Mouse (Mus musculus) right cerebral cortex, postnatal 14 days (tissue): Measurements from ENCODE around the gene Heatr6.

Experiments used
- DNase-seq: peaks from one replicate; pipeline ENCODE4 v3.0.0; 2022

The Heatr6 gene

DNA sequence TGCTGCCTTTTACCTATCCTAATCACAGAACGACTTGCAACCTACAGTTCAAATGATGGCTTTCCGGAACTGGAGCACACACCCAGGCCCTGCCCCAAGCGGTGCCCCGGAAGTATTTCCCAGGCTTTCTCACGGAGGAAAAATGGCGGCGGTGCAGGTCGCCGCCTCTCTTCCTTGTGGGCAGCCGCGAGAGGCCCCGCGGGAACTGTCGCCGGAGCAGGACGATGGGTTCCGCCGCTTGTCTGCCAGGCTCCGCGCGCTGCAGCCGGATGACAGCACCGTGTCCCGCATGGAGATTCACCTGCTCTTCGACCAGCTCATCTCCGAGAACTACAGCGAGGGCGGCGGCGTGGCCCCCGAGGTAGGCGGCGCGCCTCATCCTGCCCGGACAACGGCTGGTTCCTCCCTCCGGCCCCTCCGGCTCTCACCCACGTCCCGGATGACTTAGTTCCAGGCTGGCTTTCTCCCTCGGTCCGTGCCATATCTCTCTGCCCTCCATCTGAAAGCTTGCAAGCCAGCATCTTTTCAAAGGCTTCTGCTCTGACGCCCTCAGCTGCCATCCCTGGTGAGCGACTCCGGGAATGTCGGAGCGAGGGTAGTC, at the start of gene Heatr6:
Gene Heatr6, plus strand, starts transcription at position 116 of the 601 bp plus-strand sequence.
- DNase-seq = peak; percentile 93

DNA sequence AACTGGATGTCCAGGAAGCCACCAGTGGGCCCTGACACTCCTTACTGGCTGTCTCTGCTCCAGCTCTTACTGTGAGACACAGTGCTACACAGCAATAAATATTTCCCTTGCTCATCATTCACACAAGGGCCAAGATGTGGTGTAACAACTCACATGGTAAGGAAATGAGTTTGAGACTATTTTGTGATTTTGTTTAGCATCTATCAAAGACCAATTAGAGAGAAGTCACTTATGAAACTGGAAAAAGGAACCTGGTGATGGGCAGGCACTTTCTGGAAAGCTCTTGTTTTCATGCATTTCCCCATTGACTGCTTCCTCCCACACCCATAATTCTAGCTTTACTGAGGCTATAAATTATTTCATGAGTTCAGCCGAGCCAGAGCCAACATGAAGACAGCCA, 49.8 kb upstream of the Heatr6 start, which contains the start of gene Wfdc17:
Gene Wfdc17, plus strand, starts transcription at position 287 of the 400 bp plus-strand sequence.
- no peak for DNase-seq

DNA sequence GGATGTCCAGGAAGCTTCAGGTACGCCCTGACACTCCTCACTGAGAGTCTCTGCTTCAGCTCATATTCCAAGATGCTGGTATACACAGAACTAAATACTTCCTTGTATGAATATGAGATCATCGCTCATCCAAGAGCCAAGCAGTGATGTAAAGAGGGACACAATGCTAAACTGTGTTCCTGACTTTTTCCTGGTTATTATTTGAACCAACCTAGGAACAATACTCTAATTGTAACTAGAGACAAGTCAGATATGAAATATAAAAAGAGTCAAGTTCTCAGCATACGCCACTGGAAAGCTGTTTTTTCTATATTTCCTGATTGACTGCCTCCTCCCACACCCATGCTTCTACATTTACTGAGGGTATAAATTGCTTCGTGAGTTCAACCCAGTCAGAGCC, 44.8 kb upstream of the Heatr6 start, which contains the start of gene Wfdc18:
Gene Wfdc18, plus strand, starts transcription at position 301 of the 400 bp plus-strand sequence.
- no peak for DNase-seq

DNA sequence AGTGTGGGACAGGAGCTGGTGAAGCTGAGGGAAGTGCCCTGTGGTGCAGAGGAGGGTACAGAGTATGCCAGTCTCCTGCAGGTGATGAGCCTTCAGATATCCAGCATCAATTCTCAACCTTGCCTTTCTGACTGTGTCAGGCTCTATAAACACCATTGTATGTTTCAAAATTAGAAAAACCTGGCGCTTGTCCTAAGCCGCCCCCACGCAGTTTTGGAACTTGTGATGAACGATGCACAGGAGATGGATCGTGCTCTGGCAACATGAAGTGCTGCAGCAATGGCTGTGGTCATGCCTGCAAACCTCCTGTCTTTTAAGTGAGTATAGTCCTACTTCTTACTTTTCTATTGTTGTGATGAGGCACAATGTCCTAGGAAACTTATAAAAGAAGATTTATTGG, 43.8 kb upstream of the Heatr6 start:
- peak; percentile 8 for DNase-seq

DNA sequence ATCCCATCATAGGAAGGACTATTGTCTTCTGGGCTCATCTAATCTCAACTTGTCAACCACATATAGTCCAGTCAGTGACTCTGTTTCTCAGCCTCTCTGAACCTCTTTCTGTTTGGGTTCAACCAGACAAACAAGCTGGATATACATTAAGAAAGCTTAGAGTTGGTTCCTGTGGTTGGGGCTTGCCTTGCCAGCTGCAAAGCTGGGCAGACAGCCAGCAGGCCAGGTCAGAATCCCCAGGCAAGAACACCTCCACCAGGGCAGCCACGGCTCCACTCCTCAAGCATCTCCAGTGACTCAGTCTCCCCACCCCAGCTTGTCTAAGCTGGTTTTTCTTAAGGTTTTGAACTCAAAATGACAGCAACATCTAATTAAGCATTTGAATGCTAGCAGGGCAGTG, 40.8 kb upstream of the Heatr6 start:
- no peak for DNase-seq

DNA sequence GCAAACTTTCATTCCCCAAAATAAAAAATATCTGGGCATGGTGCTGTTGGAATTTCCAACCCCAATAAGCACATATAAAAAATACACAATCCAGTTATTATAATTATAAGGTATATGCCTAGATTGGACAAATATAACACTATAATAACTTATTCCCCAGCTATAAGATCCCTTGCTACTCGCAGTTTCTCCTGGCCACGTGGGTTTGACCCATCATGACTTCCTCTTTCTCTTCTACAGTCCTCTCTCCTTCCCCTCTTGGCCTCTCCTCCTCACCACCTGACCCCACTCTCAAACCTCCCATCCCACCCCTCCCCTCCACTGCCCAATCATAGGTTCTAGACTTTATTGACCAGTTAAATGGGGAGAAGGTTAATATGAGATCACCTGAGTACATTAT, 39.6 kb upstream of the Heatr6 start:
- no peak for DNase-seq

DNA sequence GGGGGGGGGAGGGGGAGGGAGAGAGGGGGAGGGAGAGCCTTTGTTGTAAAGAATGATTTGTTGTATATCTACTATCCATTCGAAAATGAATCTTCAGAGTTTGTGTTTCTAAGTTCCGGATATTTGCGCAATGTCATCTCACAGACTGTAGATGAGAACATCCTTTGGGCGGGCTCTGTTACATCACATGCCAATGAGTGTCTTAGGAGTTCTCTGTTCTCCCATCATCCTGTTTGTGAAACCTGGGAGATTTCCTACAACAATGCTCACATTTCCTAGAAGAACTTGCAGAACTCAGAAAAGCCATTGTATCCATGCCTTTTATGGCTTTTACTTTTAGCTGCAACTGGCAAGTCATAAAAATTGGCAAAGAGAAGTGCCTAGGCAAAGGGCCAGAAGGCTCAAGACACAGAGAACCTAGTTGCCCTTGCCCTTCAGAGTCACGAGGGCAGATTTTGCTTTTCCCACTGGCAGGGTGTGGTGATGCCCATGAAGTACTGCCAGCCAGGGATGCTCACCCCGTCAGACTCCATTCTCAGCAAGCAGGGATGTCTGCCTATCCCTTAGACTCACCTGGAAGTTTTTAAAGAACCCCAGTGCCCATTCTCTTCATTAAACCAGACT, 36.3 kb upstream of the Heatr6 start:
- no peak for DNase-seq

DNA sequence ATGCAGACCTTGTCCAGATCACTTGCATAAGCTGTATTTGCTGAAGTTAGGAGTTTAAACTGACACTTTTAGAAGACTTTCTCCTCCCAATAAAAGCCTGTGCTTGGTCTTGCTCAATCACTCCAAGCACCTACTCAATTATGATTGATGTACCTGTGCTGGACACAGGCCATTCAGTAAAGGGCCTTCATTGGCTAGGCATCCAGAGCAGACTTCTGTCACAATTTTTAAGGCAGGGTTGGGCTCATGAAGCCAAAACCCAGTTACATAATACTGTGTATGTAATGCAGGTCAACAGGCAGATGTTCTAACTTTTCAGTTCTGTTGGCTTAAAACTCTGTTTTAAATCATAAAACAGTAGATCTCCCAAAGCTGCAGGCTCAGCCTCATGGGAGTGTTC, 32.7 kb upstream of the Heatr6 start:
- no peak for DNase-seq

DNA sequence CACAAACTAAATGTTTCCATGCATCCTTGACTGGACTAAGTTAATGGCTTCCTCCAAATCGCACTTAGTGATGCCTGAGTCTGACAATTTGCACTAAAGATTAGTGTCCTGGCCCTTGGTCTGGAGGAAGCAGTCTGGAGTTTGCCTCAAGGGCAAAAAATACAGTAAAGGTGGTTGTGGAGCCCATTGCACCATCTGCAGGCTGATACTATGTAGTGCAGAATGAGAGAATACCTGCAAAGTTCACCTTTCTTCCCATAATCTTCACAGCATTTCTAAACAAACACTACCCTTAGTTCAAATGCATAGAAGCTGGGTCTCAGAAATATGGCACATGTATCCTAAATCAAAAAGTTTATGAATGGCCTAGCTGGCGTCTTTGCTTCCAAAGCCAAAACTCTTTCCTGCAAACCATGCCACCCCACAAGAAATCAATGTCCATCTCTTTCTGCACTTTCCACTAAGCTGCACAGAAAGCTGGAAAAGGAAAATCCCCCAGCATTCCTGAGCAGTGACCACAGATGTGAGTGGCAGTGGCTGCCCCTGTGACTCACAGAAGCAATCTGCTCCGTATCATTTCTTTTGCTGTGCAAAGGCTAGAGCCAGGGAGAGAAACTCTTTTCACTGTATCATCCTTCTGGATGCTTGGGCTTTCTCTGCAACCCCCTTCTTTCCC, 24.6 kb upstream of the Heatr6 start:
- DNase-seq = no peak

DNA sequence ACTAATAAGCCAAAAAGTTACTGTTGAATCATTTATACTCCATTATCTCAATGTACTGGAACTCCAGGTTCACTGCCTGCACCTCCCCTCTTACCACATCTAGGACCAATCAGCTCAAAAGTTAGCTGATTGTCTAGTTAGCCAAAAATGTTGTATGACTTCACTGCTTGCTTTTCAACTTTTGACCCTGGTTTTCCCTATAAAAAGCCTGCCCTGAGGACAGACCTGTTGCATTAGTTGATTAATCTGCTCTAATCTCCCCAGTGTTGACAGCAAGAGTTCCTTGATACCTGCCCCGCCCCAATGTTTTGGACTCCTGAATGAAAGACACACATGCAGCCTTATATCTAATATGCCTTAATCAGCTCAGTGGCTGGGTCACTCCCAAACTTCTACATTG, 22.4 kb upstream of the Heatr6 start:
- no peak for DNase-seq

DNA sequence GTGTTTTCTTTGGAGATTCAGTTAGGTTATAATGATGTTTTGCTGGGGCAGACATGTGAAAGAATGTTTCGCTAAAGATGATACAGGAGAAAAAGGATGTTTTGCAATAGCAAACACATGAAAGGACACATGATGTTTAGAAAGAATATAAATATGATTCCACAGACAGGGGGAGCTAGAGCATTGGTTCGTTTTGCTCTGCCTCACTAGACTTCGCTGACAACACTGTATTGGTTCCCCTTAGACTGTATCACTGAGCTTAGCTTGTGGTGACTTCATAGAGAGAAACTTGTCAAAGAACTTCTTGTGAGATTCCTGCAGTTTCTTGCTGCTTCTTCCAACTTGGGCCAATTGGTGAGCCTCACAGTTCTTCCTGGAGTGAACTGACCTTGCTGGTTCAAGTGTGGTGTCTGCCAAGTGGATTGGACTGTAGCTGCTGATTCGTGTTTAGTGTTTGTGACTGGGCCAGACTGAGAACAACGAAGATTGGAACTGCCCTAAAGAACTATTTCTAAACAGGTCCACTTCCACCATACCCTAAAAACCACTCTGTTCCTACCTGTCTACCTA, 20.3 kb upstream of the Heatr6 start:
- no peak for DNase-seq

DNA sequence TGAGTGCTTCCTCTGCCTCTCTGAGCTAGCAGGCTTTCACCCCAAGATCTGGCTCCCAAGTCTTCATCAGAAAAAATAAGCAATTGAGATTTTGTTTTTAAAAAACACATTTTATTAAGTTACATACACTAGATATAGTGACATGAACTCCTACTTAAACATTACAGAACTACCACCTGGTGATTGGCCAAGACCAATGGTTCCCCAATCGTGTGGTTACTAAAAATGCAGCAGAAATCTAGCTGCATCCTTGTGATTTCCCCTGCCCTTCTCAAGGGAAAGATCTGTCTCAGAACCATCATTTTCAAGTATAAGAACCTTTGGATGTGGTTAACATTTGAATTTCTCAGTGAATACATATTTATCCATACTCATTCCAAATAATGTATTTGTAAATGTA, 19.3 kb upstream of the Heatr6 start:
- DNase-seq = no peak

DNA sequence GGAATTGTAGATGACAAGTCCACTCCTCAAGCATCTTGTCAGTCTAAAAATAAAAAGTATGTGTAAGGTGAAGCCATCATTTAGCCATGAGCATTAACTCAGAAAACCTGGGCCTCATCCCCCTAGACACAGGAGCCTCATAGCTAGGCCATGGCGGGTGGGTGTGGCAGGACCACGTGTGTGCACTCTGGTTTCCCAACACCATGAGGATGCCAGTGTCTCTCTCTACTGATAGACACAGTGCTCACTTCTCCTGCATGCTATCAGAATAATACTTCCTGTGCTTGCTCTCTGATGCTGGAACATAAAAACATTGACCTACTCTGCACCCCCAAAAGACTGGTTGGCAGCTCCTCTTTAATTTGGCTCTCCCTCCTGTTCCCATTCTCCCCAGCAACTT, 17.6 kb upstream of the Heatr6 start:
- DNase-seq = no peak

DNA sequence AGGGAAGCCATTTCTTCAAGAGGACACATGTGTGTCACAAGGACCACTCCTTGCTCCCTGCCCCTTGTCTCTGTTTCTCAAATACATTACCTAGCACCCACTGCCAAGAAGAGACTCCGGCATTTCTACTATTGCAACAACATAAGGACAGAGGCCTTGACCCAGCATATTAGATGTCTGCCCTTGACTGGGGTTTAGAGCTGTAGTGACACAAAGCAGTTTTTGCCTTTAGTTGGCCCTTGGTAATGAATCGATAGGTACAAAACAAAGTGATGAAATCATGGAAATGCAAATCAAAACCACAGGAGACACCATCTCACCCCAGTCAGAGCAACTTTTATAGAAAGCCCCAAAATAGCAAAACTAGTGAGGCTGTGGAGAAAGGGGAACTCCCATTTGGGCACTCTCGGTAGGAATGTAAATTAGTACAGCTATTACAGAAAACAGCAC, 16.4 kb upstream of the Heatr6 start:
- no peak for DNase-seq

DNA sequence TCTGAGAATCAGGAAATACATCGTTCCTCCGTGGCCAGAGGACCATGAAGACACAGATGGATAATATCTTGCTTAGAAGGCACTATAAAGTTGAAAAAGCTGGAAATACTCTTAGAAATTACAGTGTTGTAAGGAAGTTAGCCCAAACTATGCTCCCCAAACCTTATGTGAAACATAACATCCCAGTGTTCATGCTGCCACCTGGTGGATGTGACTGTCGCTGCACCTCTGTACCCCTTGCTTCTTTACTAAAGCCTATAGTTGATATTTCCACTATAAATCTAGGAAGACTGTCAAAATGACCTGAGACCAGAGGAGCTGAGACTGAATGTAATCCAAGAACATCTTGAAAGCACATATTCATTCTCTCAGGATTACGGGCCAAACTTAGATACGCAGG, 14.3 kb upstream of the Heatr6 start:
- DNase-seq = peak; percentile 84

DNA sequence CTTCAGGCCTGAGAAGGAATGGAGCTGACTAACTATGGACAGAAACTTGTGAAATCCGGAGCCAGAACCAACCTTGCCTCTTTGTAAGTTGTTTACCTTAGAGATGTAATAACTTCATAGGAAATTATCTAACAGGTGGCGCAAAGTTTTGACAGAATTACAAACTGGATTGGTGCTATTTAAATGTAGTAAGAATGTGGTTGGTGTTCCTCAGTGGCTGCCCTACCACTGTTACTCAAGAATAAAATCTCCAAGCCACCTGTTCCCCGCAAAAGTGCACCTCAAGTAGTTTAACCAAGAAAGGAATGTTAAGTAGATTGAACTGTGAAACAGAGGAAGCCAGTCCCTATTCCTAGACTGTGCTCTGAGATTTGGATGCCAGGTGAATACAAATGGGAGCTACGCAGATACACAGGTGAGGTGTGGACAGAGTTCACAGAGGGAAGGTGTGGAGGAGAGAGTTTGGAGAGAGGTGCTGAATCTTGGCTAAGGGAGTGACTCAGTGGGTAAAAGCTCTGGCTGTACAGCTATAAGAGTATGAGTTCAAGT, 13.0 kb upstream of the Heatr6 start:
- DNase-seq = no peak

DNA sequence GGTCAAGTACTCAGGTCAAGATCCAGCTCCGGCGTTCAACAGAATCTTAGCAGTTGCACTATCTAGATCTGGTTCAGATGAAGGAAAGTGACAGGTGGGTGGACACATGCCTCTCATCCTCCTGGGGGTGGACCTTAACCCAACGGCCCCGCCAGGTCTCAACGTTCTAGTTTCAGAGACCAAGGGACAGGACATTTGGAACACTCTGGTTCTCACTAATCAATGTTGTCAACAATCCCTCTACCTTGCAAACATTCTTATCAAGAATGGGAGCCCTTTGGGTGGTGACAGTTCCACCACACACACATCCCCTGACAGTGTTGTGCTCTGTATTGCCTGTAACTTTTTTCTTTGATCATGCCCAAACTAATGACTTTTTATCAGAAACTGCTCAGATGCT, 11.7 kb upstream of the Heatr6 start:
- DNase-seq = no peak

DNA sequence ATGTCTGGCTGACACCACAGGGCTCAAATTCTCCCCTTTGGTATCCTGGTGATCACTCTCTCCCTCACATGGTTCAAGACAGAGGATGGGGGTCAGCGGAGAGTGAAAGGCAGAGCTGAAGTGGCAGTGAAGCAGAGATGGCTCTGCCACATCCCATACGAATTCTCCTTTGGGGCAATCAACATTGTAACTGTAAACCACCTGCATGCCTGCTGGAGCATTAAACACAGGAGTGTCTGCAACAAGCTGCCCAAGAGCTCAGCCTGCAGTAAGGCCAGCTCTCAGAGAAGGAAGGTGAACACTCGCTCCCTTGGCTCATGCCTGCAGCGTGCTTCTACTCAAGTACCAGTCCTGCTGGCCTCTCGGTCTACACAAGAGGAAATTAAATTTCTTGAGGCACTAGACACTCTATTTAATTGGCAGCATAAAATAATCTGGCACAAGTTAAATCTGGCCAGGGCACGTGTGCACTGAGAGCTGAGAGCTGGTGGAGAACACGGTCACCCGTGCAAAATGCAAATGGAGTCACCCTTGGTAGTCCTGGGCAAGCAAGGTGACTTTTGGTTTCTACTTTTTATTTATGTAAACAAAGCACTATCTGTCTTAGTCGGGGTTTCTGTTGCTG, 10.7 kb upstream of the Heatr6 start:
- DNase-seq = no peak

DNA sequence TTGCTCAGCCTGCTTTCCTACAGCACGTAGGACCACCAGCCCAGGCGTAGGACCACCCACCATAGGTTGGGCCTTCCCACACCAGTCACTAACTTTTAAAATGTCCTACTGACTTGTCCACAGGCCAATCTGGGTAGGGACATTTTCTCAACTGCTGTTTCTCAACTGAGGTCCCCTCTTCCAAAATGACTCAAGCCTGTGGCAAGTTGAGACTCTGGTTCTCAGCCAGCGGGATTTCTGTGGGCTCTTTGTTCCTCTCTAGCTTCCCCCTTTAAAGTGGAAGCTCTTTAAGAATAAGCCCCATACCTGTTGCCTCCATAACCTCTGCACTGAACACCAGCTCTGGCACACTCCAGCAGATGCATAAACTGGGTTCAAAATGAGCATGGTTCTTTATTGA, 10.0 kb upstream of the Heatr6 start:
- DNase-seq = no peak

DNA sequence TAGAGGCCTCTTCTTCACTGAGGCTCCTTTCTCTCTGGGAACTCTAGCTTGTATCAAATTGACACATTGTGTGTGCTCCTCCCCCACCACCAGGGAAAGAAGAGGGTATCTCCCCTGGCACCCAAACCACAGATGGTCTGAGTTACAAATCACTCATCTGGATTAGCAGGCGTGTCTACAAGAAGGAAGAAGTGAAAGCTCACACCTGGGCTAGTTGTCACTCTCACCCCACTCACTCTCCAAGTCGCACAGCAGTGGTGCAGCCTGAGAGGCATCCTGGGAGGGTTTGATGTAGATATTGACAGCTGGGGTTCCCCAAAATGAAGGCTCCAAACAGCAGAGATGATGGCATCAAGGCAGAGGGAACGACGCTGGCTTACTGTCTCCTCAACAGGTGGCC, 7.3 kb upstream of the Heatr6 start:
- DNase-seq = no peak

DNA sequence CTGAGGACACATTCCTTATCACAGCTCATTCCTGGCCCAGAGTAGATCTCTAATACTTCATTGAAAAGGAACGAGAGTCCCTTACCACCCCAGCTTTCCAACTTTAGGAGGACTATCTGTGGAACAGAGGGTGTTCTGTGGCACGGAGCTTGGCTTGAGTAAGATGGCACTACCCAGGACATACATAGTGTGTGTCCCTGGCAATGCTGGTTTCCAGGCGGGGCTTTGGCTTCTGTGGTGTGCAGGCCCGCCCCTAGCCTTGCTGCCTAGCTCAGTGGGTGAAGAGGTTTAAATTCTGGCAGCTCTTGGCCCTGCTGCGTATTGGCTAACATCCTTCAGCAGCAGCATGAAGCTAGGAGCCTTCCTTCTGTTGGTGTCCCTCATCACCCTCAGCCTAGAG, 6.8 kb upstream of the Heatr6 start, which contains the start of gene Wfdc21:
Gene Wfdc21, plus strand, starts transcription at position 260 of the 400 bp plus-strand sequence.
- no peak for DNase-seq

DNA sequence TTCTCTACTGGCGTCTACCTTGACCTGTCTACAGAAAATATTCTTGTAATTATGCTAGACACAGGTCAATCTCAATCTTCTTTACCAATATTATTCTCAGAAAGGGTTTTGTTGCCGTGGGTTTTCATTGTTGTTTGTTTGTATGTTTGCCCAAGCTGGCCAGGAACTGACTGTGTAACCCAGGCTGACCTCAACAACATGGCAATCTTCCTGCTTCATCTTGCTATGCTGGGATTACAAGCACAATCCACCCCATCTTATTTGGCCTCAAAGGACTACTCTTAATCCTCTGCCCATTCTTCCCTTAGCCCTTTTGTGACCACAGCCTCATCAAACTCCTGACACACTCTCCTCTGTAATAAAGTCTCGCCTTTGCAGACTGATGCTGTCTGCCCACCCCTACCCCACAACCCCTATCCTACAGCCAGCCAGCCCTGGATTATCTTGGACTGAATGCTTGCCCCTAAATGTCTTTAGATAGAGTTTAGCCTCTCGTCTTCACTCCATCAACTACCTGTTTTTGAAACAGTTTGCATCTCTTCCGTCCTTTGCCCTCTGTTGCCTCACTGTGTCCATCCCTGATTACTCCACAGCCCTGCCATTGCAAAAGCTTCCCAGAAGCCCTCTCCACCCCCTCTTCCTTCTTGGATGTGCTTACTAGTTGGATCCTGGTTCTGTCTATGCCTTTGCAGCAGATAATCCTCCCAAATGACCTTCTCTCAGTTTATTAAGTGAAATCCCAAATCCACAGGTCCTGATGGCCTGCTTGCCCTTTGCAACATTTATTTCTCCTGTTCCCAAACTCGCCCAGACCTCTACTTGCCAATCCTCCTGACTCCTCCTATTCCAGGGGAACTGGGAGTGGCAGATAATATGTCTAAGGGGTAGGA, 5.9 kb upstream of the Heatr6 start:
- DNase-seq = no peak
